Mouse (Mus musculus): ENCODE data around the gene Map2k7. TPM values are rescaled to one million over a fixed set of nuclear protein-coding genes. Genes with fewer than 3 reads are reported as not detected.

The Map2k7 gene
- polyA plus RNA-seq, 1 experiment = 32.1 TPM

GRCm38 (mm10) chr8:4259125-4259804 is 20.7 kb downstream of the Map2k7 start, which contains the start of gene Ctxn1:
TSS of gene Ctxn1 (minus strand) at chr8:4259274.
- Histone ChIP-seq H3K27me3 (ENCODE audit: control insufficient read depth, insufficient read depth, low read length) (no peaks in the 10 kb centered on the region), H3K4me1 (ENCODE audit: control insufficient read depth, insufficient read depth, low read length) (peaks cover 13% of the 10 kb centered on the region), H3K27ac (ENCODE audit: control insufficient read depth, insufficient read depth, low read depth, low read length) (peak within 1 kb of the TSS; percentile 84), H3K4me3 (ENCODE audit: control insufficient read depth, low read depth, low read length) (peak within 1 kb of the TSS; percentile 91), H3K36me3 (ENCODE audit: control insufficient read depth, insufficient read depth, low read length) (no peaks in the 10 kb centered on the region)
- TF ChIP-seq POLR2A (IDR thresholded peaks at IDR 0.05; ENCODE audit: control insufficient read depth, low read depth, low read length) (peak; percentile 52; the same call in 1 of the 2 replicates), CTCF (IDR thresholded peaks at IDR 0.05; ENCODE audit: control insufficient read depth, insufficient read depth, insufficient replicate concordance, low read depth, low read length) (no peak)

- no peaks in the 10 kb centered on the region for H3K27me3 ChIP-seq (ENCODE audit: control insufficient read depth, insufficient read depth, low read length)
- no peaks in the 10 kb centered on the region for H3K36me3 ChIP-seq (ENCODE audit: control insufficient read depth, insufficient read depth, low read length)
- TF ChIP-seq POLR2A (IDR thresholded peaks at IDR 0.05; ENCODE audit: control insufficient read depth, low read depth, low read length) (no peak), CTCF (IDR thresholded peaks at IDR 0.05; ENCODE audit: control insufficient read depth, insufficient read depth, insufficient replicate concordance, low read depth, low read length) (no peak)
- H3K4me1 ChIP-seq (ENCODE audit: control insufficient read depth, insufficient read depth, low read length) = peaks cover 13% of the 10 kb centered on the region
- H3K27ac ChIP-seq (ENCODE audit: control insufficient read depth, insufficient read depth, low read depth, low read length) = peak overlapping the region; percentile 84; the same call in 1 of the 2 replicates
- H3K4me3 ChIP-seq (ENCODE audit: control insufficient read depth, low read depth, low read length) = peak overlapping the region; percentile 90
Measured at GRCm38 (mm10) chr8:4259805-4260170, 21.2 kb downstream of the Map2k7 start.

GRCm38 (mm10) chr8:4263105-4263791 is 24.7 kb downstream of the Map2k7 start:
- Histone ChIP-seq H3K27ac (ENCODE audit: control insufficient read depth, insufficient read depth, low read depth, low read length) (peak overlapping the region; percentile 25), H3K27me3 (ENCODE audit: control insufficient read depth, insufficient read depth, low read length) (no peaks in the 10 kb centered on the region), H3K36me3 (ENCODE audit: control insufficient read depth, insufficient read depth, low read length) (peaks cover 4% of the 10 kb centered on the region), H3K4me1 (ENCODE audit: control insufficient read depth, insufficient read depth, low read length) (peaks cover 8% of the 10 kb centered on the region), H3K4me3 (ENCODE audit: control insufficient read depth, low read depth, low read length) (no peak overlapping the region)
- no peak for TF ChIP-seq CTCF (IDR thresholded peaks at IDR 0.05; ENCODE audit: control insufficient read depth, insufficient read depth, insufficient replicate concordance, low read depth, low read length)
- 0 out of 2 replicates have a peak, but pooled peaks have one; percentile 13 for TF ChIP-seq POLR2A (IDR thresholded peaks at IDR 0.05; ENCODE audit: control insufficient read depth, low read depth, low read length)

DNA sequence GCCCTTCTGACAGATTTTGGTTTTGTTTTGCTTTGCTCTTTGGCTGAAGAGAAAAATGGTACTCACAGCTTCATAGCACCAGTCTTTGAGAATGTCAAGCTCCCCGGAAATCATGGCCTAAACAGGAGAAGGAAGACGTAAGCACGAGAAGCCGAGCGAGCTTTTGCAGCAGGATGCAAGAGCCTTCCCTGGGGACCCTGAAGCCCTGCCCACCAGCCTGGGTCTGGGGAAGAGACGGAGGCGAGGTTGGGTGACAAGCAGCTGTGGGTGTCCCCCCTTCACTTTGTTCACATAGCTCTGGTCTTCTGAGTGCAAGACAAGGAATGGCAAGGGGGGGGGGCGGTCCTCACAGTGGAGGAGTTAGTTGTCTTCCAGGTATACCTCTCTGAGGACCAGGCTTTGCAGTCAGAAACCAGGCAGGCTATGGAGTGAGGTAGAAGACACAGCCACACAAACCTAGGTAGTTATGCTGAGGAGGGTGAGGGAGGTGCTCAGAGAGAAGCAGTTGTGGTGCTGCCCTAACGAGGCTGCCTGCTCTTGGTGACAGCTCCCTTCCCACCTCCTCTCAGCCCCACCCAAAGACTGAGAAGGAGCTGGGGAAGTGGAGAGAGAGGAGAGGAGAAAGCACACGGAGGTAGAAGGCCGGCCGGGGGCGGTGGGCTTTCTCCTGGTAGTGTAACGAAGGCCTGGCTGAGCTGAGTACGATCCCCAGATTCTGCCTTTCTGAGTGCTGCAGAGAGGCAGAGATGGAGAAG is 26.8 kb downstream of the Map2k7 start:
- Histone ChIP-seq H3K4me1 (ENCODE audit: control insufficient read depth, insufficient read depth, low read length) (no peaks in the 10 kb centered on the region), H3K4me3 (ENCODE audit: control insufficient read depth, low read depth, low read length) (no peak overlapping the region), H3K36me3 (ENCODE audit: control insufficient read depth, insufficient read depth, low read length) (peaks cover 6% of the 10 kb centered on the region), H3K27me3 (ENCODE audit: control insufficient read depth, insufficient read depth, low read length) (no peaks in the 10 kb centered on the region), H3K27ac (ENCODE audit: control insufficient read depth, insufficient read depth, low read depth, low read length) (no peak overlapping the region)
- TF ChIP-seq CTCF (IDR thresholded peaks at IDR 0.05; ENCODE audit: control insufficient read depth, insufficient read depth, insufficient replicate concordance, low read depth, low read length) = no peak
- no peak for TF ChIP-seq POLR2A (IDR thresholded peaks at IDR 0.05; ENCODE audit: control insufficient read depth, low read depth, low read length)

DNA sequence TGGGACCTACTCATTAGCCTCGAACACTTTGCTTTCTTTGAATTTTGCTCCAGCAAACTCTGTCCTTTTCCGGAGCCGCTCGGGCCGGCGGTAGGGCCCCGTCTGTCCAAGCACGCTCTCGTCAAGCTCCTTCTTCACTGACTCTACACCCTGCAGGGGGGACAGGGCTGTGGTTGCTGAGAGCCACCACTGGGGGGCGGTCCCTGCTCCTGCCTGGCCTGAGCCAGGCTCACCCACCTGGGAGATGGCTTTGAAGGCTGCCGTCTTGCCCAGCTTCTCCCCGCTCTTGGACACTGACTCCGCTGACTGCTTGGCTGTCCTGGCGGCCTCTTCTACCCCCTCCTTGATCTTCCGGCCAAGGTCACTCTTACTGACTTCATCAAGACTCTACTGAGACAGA is 29.1 kb downstream of the Map2k7 start:
- TF ChIP-seq CTCF (IDR thresholded peaks at IDR 0.05; ENCODE audit: control insufficient read depth, insufficient read depth, insufficient replicate concordance, low read depth, low read length) (peak; percentile 22; the same call in 1 of the 2 replicates), POLR2A (IDR thresholded peaks at IDR 0.05; ENCODE audit: control insufficient read depth, low read depth, low read length) (no peak)
- H3K27me3 ChIP-seq (ENCODE audit: control insufficient read depth, insufficient read depth, low read length) = no peaks in the 10 kb centered on the region
- H3K4me3 ChIP-seq (ENCODE audit: control insufficient read depth, low read depth, low read length) = no peak overlapping the region
- peaks cover 6% of the 10 kb centered on the region for H3K36me3 ChIP-seq (ENCODE audit: control insufficient read depth, insufficient read depth, low read length)
- H3K4me1 ChIP-seq (ENCODE audit: control insufficient read depth, insufficient read depth, low read length) = no peaks in the 10 kb centered on the region
- H3K27ac ChIP-seq (ENCODE audit: control insufficient read depth, insufficient read depth, low read depth, low read length) = no peak overlapping the region

GRCm38 (mm10) chr8:4269609-4270008 is 31.1 kb downstream of the Map2k7 start:
- Histone ChIP-seq H3K4me3 (ENCODE audit: control insufficient read depth, low read depth, low read length) (no peak overlapping the region), H3K27ac (ENCODE audit: control insufficient read depth, insufficient read depth, low read depth, low read length) (no peak overlapping the region), H3K27me3 (ENCODE audit: control insufficient read depth, insufficient read depth, low read length) (no peaks in the 10 kb centered on the region), H3K36me3 (ENCODE audit: control insufficient read depth, insufficient read depth, low read length) (peaks cover 6% of the 10 kb centered on the region), H3K4me1 (ENCODE audit: control insufficient read depth, insufficient read depth, low read length) (no peaks in the 10 kb centered on the region)
- no peak for TF ChIP-seq POLR2A (IDR thresholded peaks at IDR 0.05; ENCODE audit: control insufficient read depth, low read depth, low read length)
